Mouse (Mus musculus) hindbrain, embryonic 13.5 days (tissue): ENCODE results near the gene Spdye4b. TPM values are rescaled to one million over a fixed set of nuclear protein-coding genes. Genes with fewer than 3 reads are reported as not detected.
"Not testable (repeated sequence)": the region's sequence is repeated elsewhere in the genome, so short reads cannot be mapped to it uniquely, and the experiment has no call there.

Source experiments
- ATAC-seq: fragments of 200-750 bp; cut with Nextera tagmentation; 2 replicates; pipeline ENCODE4 v1.8.0; 2017; ENCODE audit warnings: moderate TSS enrichment; ENCODE audit not compliant: low FRiP score
- H3K27ac ChIP-seq: fragments of 300-500 bp; sonication (generic); 2 replicates; pipeline ENCODE4 v1.5.1; 2015; ENCODE audit warnings: inconsistent platforms, mild to moderate bottlenecking, moderate library complexity
- H3K27me3 ChIP-seq: fragments of 300-500 bp; sonication (generic); 2 replicates; pipeline ENCODE4 v1.6.1; 2015; ENCODE audit warnings: mild to moderate bottlenecking, inconsistent platforms
- H3K36me3 ChIP-seq: fragments of 300-500 bp; sonication (generic); 2 replicates; pipeline ENCODE4 v1.6.1; 2015; ENCODE audit warnings: mild to moderate bottlenecking, inconsistent platforms
- H3K4me1 ChIP-seq: fragments of 300-500 bp; sonication (generic); replicated peaks from 2 replicates; pipeline ENCODE4 v1.6.1; 2015; ENCODE audit warnings: inconsistent platforms
- H3K4me2 ChIP-seq: fragments of 300-500 bp; sonication (generic); 2 replicates; pipeline ENCODE4 v1.6.1; 2015; ENCODE audit warnings: inconsistent platforms, mild to moderate bottlenecking, moderate library complexity
- H3K4me3 ChIP-seq: fragments of 300-500 bp; sonication (generic); 2 replicates; pipeline ENCODE4 v1.5.1; 2015; ENCODE audit warnings: mild to moderate bottlenecking, inconsistent platforms
- H3K9ac ChIP-seq: fragments of 300-500 bp; sonication (generic); 2 replicates; pipeline ENCODE4 v1.6.1; 2015; ENCODE audit warnings: mild to moderate bottlenecking, inconsistent platforms
- H3K9me3 ChIP-seq: fragments of 300-500 bp; sonication (generic); 2 replicates; pipeline ENCODE4 v1.6.1; 2016; ENCODE audit warnings: inconsistent platforms
- WGBS: fragments of 180-500 bp; shearing (Covaris S2); methylation state at CpG from one replicate; pipeline ENCODE4 v1.1.7; 2015; 5-methylcytosine and 5-hydroxymethylcytosine counted together
- polyA plus RNA-seq: library from polyadenylated mRNA; unstranded; fragments of >200 nt; fragmentation: Nextera tagmentation; extraction: Ambion mirVana; gene quantifications from 2 replicates; pipeline ENCODE4 v1.2.1, GENCODE M21; 2015

The Spdye4b gene
- polyA plus RNA-seq, result not detected in 2 replicates

DNA sequence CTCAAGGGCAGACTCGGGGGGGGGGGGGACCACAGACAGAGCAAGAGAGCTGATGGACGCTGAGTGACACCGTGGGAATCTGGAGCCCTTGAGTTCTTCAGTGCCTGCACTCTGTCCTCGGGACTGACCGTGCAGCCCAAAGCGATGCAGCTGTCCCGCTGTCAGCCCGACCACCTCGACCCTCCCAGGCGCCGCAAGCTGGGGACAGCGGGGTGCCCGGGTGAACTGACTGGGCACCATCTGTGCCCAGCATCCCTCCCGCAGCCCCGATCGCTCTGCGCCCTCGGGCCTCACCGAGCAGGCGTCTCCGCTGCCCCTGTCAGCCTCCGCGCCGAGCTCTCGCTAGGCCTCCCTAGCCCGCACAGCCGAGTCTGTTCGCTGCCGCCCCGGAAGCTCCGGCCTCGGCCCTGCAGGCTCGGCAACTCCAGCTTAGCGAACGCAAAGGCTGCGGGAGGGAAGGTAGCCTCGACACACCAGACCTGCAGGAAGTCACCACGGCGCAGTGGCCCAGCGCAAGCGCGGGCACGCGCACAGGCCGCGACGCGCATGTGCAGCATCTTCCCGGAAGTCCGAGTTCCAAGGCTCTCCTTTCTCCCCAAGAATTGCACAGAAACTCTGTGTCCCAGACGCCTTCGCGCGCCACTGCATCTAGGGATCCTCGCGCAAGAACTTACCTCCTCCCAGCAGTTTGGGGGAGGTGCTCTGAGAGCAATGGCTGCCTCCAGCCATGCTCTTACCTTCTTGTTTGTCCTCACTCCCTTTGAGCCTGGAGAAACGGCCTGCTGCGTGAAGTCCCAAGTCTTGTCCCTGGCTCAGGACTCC, at the start of gene Spdye4b, which contains the start of gene Rbak:
Gene Spdye4b, plus strand, starts transcription at position 763 of the 822 bp plus-strand sequence.
Gene Rbak, minus strand, starts transcription at position 521 of the 822 bp plus-strand sequence.
- Histone ChIP-seq H3K4me1 (peaks cover 16% of the 10 kb centered on the region), H3K27ac (peak within 1 kb of the TSS; percentile 93), H3K4me2 (peak within 1 kb of the TSS; percentile 86), H3K36me3 (peaks cover 30% of the 10 kb centered on the region), H3K4me3 (peak within 1 kb of the TSS; percentile 90), H3K9ac (peak within 1 kb of the TSS; percentile 97), H3K27me3 (no peaks in the 10 kb centered on the region; the same call in 1 of the 2 replicates), H3K9me3 (peaks cover 5% of the 10 kb centered on the region; the same call in 1 of the 2 replicates)
- WGBS, result under 1% methylated on average over 58 of the region's 58 CpGs
- ATAC-seq, result peak; percentile 98

DNA sequence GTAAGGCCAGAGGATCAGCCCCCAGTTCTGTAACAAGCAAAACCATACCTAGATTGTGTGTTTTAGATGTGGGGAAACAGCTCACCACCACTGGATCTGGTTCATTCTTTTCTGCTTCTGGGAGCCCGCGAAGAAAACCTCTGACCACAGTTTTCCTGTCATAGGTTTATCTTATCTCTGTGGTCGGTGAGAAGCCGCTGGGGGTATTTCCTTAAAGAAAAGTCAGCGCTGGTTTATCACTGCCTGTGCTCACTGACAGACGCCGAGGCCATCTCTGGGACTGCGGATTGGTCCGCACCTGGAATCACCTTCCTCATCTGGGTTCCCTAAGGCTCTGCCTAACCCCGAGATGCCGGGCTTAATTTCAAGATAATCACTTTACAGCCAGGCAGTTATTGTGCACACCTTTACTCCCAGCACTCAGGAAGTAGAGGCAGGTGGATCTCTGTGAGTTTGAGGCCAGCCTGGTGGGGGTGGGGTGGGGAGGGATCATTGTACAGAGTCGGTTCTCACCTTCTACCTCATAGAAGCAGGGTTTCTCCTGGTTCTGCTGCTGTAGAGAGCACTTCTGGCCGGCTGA, 47.8 kb upstream of the Spdye4b start:
- no peak overlapping the region for H3K4me2 ChIP-seq
- no peak overlapping the region for H3K9ac ChIP-seq
- ATAC-seq, result no peak
- H3K27me3 ChIP-seq, result no peaks in the 10 kb centered on the region
- no peak overlapping the region for H3K4me3 ChIP-seq
- H3K36me3 ChIP-seq, result no peaks in the 10 kb centered on the region
- H3K9me3 ChIP-seq, result peaks cover 10% of the 10 kb centered on the region
- WGBS, result 87% methylated on average over 13 of the region's 13 CpGs
- H3K27ac ChIP-seq, result no peak overlapping the region
- H3K4me1 ChIP-seq, result no peaks in the 10 kb centered on the region

DNA sequence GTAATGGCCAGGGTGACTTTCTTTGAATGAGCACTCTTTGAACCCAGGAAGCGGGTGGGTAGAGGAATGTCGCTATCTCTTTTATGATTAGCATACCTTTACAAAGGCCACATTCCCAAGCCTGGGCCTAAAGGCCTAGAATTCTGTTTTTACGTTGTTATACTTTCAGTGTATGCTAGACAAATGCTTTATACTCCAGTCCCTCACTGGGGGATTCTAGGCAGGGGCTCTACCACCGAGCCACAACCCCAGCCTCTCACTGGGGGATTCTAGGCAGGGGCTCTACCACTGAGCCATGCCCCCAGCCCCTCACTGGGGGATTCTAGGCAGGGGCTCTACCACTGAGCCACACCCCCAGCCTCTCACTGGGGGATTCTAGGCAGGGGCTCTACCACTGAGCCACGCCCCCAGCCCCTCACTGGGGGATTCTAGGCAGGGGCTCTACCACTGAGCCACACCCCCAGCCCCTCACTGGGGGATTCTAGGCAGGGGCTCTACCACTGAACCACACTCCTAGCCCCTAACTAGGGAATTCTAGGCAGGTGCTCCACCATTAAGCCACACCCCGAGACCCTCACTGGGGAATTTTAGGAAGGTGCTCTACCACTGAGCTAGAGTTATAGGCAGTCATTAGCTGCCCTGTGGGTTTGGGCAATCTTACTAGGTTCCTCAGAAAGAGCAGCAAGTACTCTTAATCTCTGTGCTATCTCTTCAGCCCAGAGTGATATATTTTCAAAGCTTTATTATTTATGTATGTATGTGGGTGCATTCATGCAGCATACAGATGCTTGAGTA, 46.4 kb upstream of the Spdye4b start:
- 82% methylated on average over 4 of the region's 6 CpGs for WGBS
- not testable (repeated sequence) for H3K27me3 ChIP-seq, ATAC-seq, H3K27ac ChIP-seq, H3K9me3 ChIP-seq, H3K4me2 ChIP-seq, H3K4me3 ChIP-seq, H3K36me3 ChIP-seq, H3K9ac ChIP-seq, H3K4me1 ChIP-seq

DNA sequence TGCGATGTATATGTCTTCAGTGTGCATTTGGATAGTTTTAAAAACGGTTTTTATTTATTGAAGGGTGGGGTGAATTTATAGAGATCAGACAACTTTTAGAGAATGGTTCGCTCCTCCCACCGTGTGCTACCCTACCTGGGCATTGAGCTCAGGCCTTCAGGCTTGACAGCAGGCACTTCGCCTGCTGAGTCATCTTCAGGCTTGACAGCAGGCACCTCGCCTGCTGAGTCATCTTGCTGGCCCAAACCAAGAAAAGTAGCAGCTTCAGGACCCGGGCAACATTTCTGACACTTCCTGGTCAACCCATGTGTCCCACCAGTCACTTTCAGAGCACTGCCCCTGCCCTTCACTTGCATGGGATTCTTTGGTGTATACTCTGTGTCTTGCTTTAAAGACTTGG, 45.8 kb upstream of the Spdye4b start:
- Histone ChIP-seq H3K9me3 (no peaks in the 10 kb centered on the region), H3K27ac (no peak overlapping the region), H3K27me3 (no peaks in the 10 kb centered on the region), H3K36me3 (no peaks in the 10 kb centered on the region), H3K4me2 (no peak overlapping the region), H3K4me1 (no peaks in the 10 kb centered on the region), H3K4me3 (no peak overlapping the region), H3K9ac (no peak overlapping the region)
- ATAC-seq, result no peak
- 90% methylated on average over 7 of the region's 7 CpGs for WGBS

DNA sequence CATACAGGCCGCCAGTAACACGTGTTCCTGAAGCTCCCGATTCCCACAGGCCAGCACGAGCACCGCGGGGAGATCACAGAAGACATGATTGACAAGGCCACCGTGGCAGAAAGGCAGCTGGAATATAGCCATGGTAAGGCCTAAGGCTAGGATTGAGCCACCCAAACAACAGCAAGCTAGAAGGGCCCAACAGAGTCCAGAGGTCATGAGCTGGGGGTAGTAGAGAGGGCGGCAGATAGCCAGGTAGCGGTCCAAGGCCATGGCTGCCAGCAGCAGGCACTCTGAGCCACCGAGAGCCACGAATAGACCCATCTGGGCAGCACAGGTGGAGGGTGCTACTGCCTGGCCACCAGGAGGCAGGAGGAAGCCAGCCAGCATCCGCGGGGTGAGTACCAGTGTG, 43.2 kb upstream of the Spdye4b start:
- H3K4me2 ChIP-seq, result no peak overlapping the region
- H3K36me3 ChIP-seq, result no peaks in the 10 kb centered on the region
- H3K4me1 ChIP-seq, result no peaks in the 10 kb centered on the region
- H3K27ac ChIP-seq, result no peak overlapping the region
- H3K4me3 ChIP-seq, result no peak overlapping the region
- H3K27me3 ChIP-seq, result no peaks in the 10 kb centered on the region
- ATAC-seq, result no peak
- WGBS, result 95% methylated on average over 13 of the region's 13 CpGs
- no peaks in the 10 kb centered on the region for H3K9me3 ChIP-seq
- H3K9ac ChIP-seq, result no peak overlapping the region

DNA sequence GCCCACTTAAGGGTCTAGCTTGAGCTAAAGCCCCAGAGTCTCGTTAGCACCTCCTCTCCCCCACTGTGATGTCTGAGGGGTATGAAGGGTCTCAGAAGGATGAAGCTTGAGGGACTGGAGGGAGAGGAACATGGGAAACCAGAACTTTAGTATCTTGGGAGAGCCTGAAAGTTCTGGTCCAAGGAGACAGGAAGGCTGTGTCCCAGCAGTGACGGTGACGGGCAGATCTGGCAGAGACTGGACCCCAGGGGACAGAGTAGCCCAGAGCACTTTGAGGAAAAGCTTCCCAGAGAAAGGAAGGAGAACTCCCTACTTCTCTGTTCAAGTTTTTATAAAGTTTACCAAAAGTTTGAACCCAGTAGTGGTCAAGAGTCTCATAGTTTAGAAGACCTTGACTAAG, 33.3 kb upstream of the Spdye4b start, which contains the start of gene Olfr718-ps1:
Gene Olfr718-ps1, minus strand, starts transcription at position 101 of the 400 bp plus-strand sequence.
- 68% methylated on average over 3 of the region's 3 CpGs for WGBS
- Histone ChIP-seq H3K27me3 (no peaks in the 10 kb centered on the region), H3K36me3 (no peaks in the 10 kb centered on the region), H3K4me2 (no peak within 1 kb of the TSS), H3K4me1 (no peaks in the 10 kb centered on the region), H3K9ac (no peak within 1 kb of the TSS), H3K4me3 (no peak within 1 kb of the TSS), H3K27ac (no peak within 1 kb of the TSS), H3K9me3 (peaks cover 11% of the 10 kb centered on the region; the same call in 1 of the 2 replicates)
- ATAC-seq, result no peak

DNA sequence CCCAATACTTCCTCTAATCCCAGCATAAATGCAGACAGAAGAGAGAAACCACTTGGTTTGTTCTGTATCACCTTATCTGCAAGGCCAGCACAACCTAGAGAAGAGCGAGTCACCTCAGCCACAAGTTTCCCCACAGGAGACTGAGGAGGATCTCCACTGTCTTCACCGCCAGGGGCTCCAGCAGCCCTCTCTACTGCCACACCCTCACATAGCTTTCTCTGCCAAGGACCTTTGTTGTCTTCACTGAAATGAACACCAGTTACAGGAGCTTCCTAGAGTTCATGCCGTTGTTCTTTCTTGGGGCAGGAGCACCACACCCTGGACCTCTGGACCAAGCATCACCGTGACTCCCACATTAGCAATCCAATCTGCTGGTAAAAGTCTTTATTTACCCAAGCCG, 32.2 kb upstream of the Spdye4b start:
- no peak for ATAC-seq
- H3K9ac ChIP-seq, result no peak overlapping the region
- WGBS, result 94% methylated on average over 5 of the region's 5 CpGs
- no peaks in the 10 kb centered on the region for H3K4me1 ChIP-seq
- no peaks in the 10 kb centered on the region for H3K36me3 ChIP-seq
- no peaks in the 10 kb centered on the region for H3K27me3 ChIP-seq
- H3K4me2 ChIP-seq, result no peak overlapping the region
- H3K4me3 ChIP-seq, result no peak overlapping the region
- H3K27ac ChIP-seq, result no peak overlapping the region
- H3K9me3 ChIP-seq, result peaks cover 11% of the 10 kb centered on the region; the same call in 1 of the 2 replicates

DNA sequence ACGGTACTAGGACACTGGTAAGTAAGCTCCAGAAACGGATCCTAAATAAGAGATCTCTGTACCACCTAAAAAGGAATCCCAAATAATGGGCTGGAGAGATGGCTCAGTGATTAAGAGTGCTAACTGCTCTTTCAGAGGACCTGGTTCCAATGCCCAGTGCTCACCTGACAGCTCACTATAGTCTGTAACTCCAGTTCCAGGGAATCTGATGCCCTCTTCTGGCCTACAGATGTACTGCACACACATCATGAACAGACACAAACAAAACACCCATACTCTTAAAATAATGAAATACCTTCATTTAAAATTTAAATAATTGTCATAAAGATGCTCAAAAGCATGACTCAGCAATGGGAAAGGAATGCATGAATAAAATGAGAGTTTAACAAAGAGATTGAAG, 31.3 kb upstream of the Spdye4b start:
- no peaks in the 10 kb centered on the region for H3K27me3 ChIP-seq
- ATAC-seq, result no peak
- no peak overlapping the region for H3K4me3 ChIP-seq
- H3K9ac ChIP-seq, result no peak overlapping the region
- H3K4me2 ChIP-seq, result no peak overlapping the region
- no peaks in the 10 kb centered on the region for H3K36me3 ChIP-seq
- H3K9me3 ChIP-seq, result peaks cover 11% of the 10 kb centered on the region; the same call in 1 of the 2 replicates
- H3K4me1 ChIP-seq, result no peaks in the 10 kb centered on the region
- no peak overlapping the region for H3K27ac ChIP-seq
- 88% methylated on average over 2 of the region's 2 CpGs for WGBS

DNA sequence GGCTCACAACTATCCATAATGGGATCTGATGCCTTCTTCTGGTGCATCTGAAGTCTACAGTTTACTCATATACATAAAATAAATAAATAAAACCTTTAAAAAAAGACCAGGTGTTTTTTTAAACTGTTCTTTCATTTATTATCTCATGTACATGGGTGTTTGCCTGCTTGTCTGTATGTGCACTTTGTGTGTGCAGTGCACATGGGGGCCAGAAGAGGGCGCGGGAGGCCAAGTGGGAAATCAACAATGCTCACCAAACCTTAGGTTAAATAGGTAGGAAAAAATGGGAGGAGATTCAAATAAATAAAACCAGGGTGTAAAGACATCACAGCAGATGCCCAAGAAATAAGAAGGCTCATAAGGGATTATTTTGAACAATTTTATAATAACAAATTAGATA, 30.8 kb upstream of the Spdye4b start:
- WGBS, result 84% methylated on average over 2 of the region's 2 CpGs
- H3K27me3 ChIP-seq, result peaks cover 3% of the 10 kb centered on the region; the same call in 1 of the 2 replicates
- no peak for ATAC-seq
- H3K36me3 ChIP-seq, result no peaks in the 10 kb centered on the region
- H3K27ac ChIP-seq, result no peak overlapping the region
- no peaks in the 10 kb centered on the region for H3K4me1 ChIP-seq
- no peak overlapping the region for H3K4me3 ChIP-seq
- H3K9ac ChIP-seq, result no peak overlapping the region
- H3K4me2 ChIP-seq, result no peak overlapping the region
- H3K9me3 ChIP-seq, result peaks cover 11% of the 10 kb centered on the region; the same call in 1 of the 2 replicates

DNA sequence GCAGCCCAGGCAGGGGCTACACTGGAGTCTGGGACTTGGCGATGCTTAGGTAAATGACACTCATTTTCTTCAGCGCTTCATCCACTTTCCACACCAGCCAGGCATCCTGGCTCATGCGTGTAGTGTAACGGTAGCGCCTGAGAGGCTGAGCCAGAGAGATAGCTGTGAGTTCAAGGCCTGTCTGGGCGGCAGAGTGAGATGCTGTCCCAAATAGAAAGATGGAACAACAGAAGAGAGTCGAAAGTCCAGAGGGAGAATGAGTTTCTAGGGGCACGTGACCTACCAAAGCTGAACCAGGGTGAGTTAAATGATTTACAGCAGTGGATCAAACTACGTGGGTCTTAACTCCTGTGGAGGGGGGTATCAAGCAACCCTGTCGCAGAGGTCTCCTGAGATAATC, 27.1 kb upstream of the Spdye4b start:
- no peak overlapping the region for H3K9ac ChIP-seq
- no peak overlapping the region for H3K4me2 ChIP-seq
- 0 out of 2 replicates have a peak, but pooled peaks cover 5% of the 10 kb centered on the region for H3K4me1 ChIP-seq
- ATAC-seq, result no peak
- H3K27me3 ChIP-seq, result peaks cover 39% of the 10 kb centered on the region
- peaks cover 11% of the 10 kb centered on the region; the same call in 1 of the 2 replicates for H3K9me3 ChIP-seq
- H3K36me3 ChIP-seq, result no peaks in the 10 kb centered on the region
- H3K4me3 ChIP-seq, result no peak overlapping the region
- 91% methylated on average over 10 of the region's 10 CpGs for WGBS
- no peak overlapping the region for H3K27ac ChIP-seq

DNA sequence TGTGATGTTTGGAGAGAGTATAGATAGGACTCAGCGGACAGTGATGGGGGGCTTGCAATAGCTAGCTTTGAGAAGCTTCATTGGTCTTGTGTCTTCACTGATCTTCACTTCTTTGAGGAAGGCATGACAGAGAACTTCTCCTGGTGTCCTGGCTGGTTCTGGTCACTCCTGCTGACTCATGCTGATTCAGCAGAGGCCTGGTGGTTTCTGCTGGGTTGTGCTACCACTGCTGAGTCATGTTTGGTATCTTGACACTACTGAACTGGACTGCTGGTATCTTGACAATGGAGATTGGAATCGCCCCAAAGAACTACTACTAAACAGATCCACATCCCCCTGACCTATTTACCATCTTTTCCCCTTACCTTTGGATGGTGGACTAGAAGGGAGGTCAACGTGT, 25.3 kb upstream of the Spdye4b start:
- Histone ChIP-seq H3K27me3 (peaks cover 53% of the 10 kb centered on the region), H3K9ac (no peak overlapping the region), H3K4me2 (no peak overlapping the region), H3K36me3 (no peaks in the 10 kb centered on the region), H3K4me1 (0 out of 2 replicates have a peak, but pooled peaks cover 5% of the 10 kb centered on the region), H3K4me3 (no peak overlapping the region), H3K27ac (no peak overlapping the region), H3K9me3 (0 out of 2 replicates have a peak, but pooled peaks cover 1% of the 10 kb centered on the region)
- 86% methylated on average over 3 of the region's 3 CpGs for WGBS
- ATAC-seq, result no peak
